Mouse (Mus musculus): ENCODE results near the gene Gm11011.

DNA sequence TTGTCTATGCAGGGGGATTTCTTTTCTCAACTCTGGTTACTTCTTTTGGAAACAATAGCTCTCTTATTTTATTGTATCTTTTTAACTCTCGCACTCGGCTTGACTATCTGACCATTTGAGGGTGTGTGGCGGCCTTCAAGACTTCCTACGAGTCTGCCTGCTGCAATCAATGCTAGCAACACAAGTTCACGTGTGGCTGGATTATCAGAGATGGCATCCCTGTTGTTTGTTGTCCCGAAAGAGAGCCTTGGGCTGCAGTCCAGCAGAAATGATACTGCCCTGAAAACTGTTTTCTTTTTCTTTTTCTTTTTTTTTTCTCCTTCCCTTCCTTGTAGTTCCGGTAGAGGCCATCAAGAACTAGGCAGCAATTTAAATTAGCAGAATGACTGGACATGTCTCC is 47.9 kb upstream of the Gm11011 start:
- TF ChIP-seq POLR2A (IDR thresholded peaks at IDR 0.05; ENCODE audit: low read depth, low read length): no peak
- no peak for TF ChIP-seq CTCF (IDR thresholded peaks at IDR 0.05; ENCODE audit: extremely low read depth, insufficient read length, insufficient replicate concordance, low read depth, low read length)

All from small intestine, adult 2 months (tissue).